Mouse (Mus musculus): Measurements from ENCODE around the gene Gm11168. TPM values are rescaled to one million over a fixed set of nuclear protein-coding genes. Genes with fewer than 3 reads are reported as not detected.
"Not testable (repeated sequence)": the region's sequence is repeated elsewhere in the genome, so short reads cannot be mapped to it uniquely, and the experiment has no call there.

Gene Gm11168
- polyA plus RNA-seq, 1 experiment from 2014 or later: not detected

DNA sequence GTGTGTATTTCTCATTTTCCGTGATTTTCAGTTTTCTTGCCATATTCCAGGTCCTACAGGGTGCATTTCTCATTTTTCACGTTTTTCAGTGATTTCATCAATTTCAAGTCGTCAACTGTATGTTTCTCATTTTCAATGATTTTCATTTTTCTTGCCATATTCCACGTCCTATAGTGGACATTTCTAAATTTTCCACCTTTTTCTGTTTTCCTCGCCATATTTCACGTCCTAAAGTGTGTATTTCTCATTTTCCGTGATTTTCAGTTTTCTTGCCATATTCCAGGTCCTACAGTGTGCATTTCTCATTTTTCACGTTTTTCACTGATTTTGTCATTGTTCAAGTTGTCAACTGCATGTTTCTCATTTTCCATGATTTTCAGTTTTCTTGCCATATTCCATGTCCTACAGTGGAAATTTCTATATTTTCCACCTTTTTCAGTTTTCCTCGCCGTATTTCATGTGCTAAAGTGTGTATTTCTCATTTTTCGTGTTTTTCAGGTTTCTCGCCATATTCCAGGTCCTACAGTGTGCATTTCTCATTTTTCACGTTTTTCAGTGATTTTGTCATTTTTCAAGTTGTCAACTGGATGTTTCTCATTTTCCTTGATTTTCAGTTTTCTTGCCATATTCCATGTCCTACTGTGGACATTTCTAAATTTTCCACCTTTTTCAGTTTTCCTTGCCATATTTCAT, 19.3 kb downstream of the Gm11168 start:
- H3K9me3 ChIP-seq (replicated peaks; ENCODE audit: control insufficient read depth, low read length); H3K4me1 ChIP-seq (ENCODE audit: control insufficient read depth, insufficient read depth, low read length); H3K4me3 ChIP-seq (ENCODE audit: low read depth, low read length); ATAC-seq (replicated peaks; ENCODE audit: insufficient number of reproducible peaks, low FRiP score, low TSS enrichment, low read depth); H3K36me3 ChIP-seq (replicated peaks; ENCODE audit: control insufficient read depth, insufficient read depth, low read depth, low read length); H3K27me3 ChIP-seq (ENCODE audit: control insufficient read depth, insufficient read depth, low read length); H3K27ac ChIP-seq (replicated peaks; ENCODE audit: low read depth, low read length); H3K9ac ChIP-seq (replicated peaks; ENCODE audit: low read length); H3K4me2 ChIP-seq (ENCODE audit: low read depth, low read length): not testable (repeated sequence)
- WGBS: 67% methylated on average over 9 of the region's 13 CpGs
- DNase-seq (ENCODE audit: low spot score): peak; percentile 1

DNA sequence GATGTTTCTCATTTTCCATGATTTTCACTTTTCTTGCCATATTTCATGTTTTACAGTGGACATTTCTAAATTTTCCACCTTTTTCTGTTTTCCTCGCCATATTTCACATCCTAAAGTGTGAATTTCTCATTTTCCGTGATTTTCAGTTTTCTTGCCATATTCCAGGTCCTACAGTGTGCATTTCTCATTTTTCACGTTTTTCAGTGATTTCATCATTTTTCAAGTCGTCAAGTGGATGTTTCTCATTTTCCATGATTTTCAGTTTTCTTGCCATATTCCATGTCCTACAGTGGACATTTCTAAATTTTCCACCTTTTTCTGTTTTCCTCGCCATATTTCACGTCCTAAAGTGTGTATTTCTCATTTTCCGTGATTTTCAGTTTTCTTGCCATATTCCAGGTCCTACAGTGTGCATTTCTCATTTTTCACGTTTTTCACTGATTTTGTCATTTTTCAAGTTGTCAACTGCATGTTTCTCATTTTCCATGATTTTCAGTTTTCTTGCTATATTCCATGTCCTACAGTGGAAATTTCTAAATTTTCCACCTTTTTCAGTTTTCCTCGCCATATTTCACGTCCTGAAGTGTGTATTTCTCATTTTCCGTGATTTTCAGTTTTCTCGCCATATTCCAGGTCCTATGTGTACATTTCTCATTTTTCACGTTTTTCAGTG, 20.3 kb downstream of the Gm11168 start, which contains the start of gene Gm10718:
Gm10718 (plus strand) TSS at position 236 of the 673 bp plus-strand sequence.
- H3K4me1 ChIP-seq (ENCODE audit: control insufficient read depth, insufficient read depth, low read length); H3K36me3 ChIP-seq (replicated peaks; ENCODE audit: control insufficient read depth, insufficient read depth, low read depth, low read length); DNase-seq (ENCODE audit: low spot score); H3K27ac ChIP-seq (replicated peaks; ENCODE audit: low read depth, low read length); H3K27me3 ChIP-seq (ENCODE audit: control insufficient read depth, insufficient read depth, low read length); ATAC-seq (replicated peaks; ENCODE audit: insufficient number of reproducible peaks, low FRiP score, low TSS enrichment, low read depth); H3K4me3 ChIP-seq (ENCODE audit: low read depth, low read length); H3K9ac ChIP-seq (replicated peaks; ENCODE audit: low read length); H3K9me3 ChIP-seq (replicated peaks; ENCODE audit: control insufficient read depth, low read length); H3K4me2 ChIP-seq (ENCODE audit: low read depth, low read length): not testable (repeated sequence)
- WGBS: 69% methylated on average over 9 of the region's 13 CpGs

DNA sequence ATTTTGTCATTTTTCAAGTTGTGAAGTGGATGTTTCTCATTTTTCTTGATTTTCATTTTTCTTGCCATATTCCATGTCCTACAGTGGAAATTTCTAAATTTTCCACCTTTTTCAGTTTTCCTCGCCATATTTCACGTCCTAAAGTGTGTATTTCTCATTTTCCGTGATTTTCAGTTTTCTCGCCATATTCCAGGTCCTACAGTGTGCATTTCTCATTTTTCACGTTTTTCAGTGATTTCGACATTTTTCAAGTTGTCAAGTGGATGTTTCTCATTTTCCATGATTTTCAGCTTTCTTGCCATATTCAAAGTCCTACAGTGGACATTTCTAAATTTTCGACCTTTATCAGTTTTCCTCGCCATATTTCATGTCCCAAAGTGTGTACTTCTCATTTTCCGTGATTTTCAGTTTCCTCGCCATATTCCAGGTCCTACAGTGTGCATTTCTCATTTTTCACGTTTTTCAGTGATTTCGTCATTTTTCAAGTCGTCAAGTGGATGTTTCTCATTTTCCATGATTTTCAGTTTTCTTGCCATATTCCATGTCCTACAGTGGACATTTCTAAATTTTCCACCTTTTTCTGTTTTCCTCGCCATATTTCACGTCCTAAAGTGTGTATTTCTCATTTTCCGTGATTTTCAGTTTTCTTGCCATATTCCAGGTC, 21.0 kb downstream of the Gm11168 start:
- not testable (repeated sequence) for ATAC-seq (replicated peaks; ENCODE audit: insufficient number of reproducible peaks, low FRiP score, low TSS enrichment, low read depth); H3K9me3 ChIP-seq (replicated peaks; ENCODE audit: control insufficient read depth, low read length); H3K9ac ChIP-seq (replicated peaks; ENCODE audit: low read length); H3K27me3 ChIP-seq (ENCODE audit: control insufficient read depth, insufficient read depth, low read length); H3K4me1 ChIP-seq (ENCODE audit: control insufficient read depth, insufficient read depth, low read length); H3K4me2 ChIP-seq (ENCODE audit: low read depth, low read length); H3K36me3 ChIP-seq (replicated peaks; ENCODE audit: control insufficient read depth, insufficient read depth, low read depth, low read length); H3K27ac ChIP-seq (replicated peaks; ENCODE audit: low read depth, low read length); DNase-seq (ENCODE audit: low spot score); H3K4me3 ChIP-seq (ENCODE audit: low read depth, low read length)
- WGBS: 62% methylated on average over 14 of the region's 16 CpGs

DNA sequence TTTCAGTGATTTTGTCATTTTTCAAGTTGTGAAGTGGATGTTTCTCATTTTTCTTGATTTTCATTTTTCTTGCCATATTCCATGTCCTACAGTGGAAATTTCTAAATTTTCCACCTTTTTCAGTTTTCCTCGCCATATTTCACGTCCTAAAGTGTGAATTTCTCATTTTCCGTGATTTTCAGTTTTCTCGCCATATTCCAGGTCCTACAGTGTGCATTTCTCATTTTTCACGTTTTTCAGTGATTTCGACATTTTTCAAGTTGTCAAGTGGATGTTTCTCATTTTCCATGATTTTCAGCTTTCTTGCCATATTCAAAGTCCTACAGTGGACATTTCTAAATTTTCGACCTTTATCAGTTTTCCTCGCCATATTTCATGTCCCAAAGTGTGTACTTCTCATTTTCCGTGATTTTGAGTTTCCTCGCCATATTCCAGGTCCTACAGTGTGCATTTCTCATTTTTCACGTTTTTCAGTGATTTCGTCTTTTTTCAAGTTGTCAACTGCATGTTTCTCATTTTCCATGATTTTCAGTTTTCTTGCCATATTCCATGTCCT, 21.8 kb downstream of the Gm11168 start, which contains the start of gene Gm10717:
Gm10717 (plus strand) TSS at position 506 of the 556 bp plus-strand sequence.
- not testable (repeated sequence) for H3K9me3 ChIP-seq (replicated peaks; ENCODE audit: control insufficient read depth, low read length)

DNA sequence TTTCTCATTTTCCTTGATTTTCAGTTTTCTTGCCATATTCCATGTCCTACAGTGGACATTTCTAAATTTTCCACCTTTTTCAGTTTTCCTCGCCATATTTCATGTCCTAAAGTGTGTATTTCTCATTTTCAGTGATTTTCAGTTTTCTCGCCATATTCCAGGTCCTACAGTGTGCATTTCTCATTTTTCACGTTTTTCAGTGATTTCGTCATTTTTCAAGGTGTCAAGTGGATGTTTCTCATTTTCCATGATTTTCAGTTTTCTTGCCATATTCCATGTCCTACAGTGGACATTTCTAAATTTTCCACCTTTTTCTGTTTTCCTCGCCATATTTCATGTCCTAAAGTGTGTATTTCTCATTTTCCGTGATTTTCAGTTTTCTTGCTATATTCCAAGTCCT, 22.5 kb downstream of the Gm11168 start:
- H3K4me1 ChIP-seq (ENCODE audit: control insufficient read depth, insufficient read depth, low read length); H3K27me3 ChIP-seq (ENCODE audit: control insufficient read depth, insufficient read depth, low read length); H3K27ac ChIP-seq (replicated peaks; ENCODE audit: low read depth, low read length); H3K9ac ChIP-seq (replicated peaks; ENCODE audit: low read length); H3K4me3 ChIP-seq (ENCODE audit: low read depth, low read length); H3K9me3 ChIP-seq (replicated peaks; ENCODE audit: control insufficient read depth, low read length); H3K4me2 ChIP-seq (ENCODE audit: low read depth, low read length); H3K36me3 ChIP-seq (replicated peaks; ENCODE audit: control insufficient read depth, insufficient read depth, low read depth, low read length); ATAC-seq (replicated peaks; ENCODE audit: insufficient number of reproducible peaks, low FRiP score, low TSS enrichment, low read depth); DNase-seq (ENCODE audit: low spot score): not testable (repeated sequence)
- 65% methylated on average over 4 of the region's 6 CpGs for WGBS

More for the DNA sequence above, 21.8 kb downstream of the Gm11168 start, which contains the start of gene Gm10717:
- H3K4me1 ChIP-seq (ENCODE audit: control insufficient read depth, insufficient read depth, low read length); H3K4me2 ChIP-seq (ENCODE audit: low read depth, low read length); H3K9ac ChIP-seq (replicated peaks; ENCODE audit: low read length); H3K27me3 ChIP-seq (ENCODE audit: control insufficient read depth, insufficient read depth, low read length); H3K27ac ChIP-seq (replicated peaks; ENCODE audit: low read depth, low read length); DNase-seq (ENCODE audit: low spot score); H3K36me3 ChIP-seq (replicated peaks; ENCODE audit: control insufficient read depth, insufficient read depth, low read depth, low read length); H3K4me3 ChIP-seq (ENCODE audit: low read depth, low read length); ATAC-seq (replicated peaks; ENCODE audit: insufficient number of reproducible peaks, low FRiP score, low TSS enrichment, low read depth): not testable (repeated sequence)
- whole genome bisulfite sequencing: 72% methylated on average over 12 of the region's 12 CpGs

DNA sequence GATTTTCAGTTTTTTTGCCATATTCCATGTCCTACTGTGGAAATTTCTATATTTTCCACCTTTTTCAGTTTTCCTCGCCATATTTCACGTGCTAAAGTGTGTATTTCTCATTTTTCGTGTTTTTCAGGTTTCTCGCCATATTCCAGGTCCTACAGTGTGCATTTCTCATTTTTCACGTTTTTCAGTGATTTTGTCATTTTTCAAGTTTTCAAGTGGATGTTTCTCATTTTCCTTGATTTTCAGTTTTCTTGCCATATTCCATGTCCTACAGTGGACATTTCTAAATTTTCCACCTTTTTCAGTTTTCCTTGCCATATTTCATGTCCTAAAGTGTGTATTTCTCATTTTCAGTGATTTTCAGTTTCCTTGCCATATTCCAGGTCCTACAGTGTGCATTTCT, 23.0 kb downstream of the Gm11168 start:
- H3K4me2 ChIP-seq (ENCODE audit: low read depth, low read length); H3K4me3 ChIP-seq (ENCODE audit: low read depth, low read length); H3K9me3 ChIP-seq (replicated peaks; ENCODE audit: control insufficient read depth, low read length); H3K27me3 ChIP-seq (ENCODE audit: control insufficient read depth, insufficient read depth, low read length); H3K27ac ChIP-seq (replicated peaks; ENCODE audit: low read depth, low read length); H3K4me1 ChIP-seq (ENCODE audit: control insufficient read depth, insufficient read depth, low read length); DNase-seq (ENCODE audit: low spot score); H3K9ac ChIP-seq (replicated peaks; ENCODE audit: low read length); ATAC-seq (replicated peaks; ENCODE audit: insufficient number of reproducible peaks, low FRiP score, low TSS enrichment, low read depth); H3K36me3 ChIP-seq (replicated peaks; ENCODE audit: control insufficient read depth, insufficient read depth, low read depth, low read length): not testable (repeated sequence)
- 72% methylated on average over 5 of the region's 5 CpGs for WGBS

DNA sequence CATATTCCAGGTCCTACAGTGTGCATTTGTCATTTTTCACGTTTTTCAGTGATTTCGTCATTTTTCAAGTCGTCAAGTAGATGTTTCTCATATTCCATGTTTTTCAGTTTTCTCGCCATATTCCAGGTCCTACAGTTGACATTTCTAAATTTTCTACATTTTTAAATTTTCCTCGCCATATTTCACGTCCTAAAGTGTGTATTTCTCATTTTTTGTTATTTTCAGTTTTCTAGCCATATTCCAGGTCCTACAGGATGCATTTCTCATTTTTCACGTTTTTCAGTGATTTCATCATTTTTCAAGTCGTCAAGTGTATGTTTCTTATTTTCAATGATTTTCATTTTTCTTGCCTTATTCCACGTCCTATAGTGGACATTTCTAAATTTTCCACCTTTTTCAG, 23.6 kb downstream of the Gm11168 start:
- not testable (repeated sequence) for DNase-seq (ENCODE audit: low spot score); H3K9ac ChIP-seq (replicated peaks; ENCODE audit: low read length); H3K36me3 ChIP-seq (replicated peaks; ENCODE audit: control insufficient read depth, insufficient read depth, low read depth, low read length); H3K4me2 ChIP-seq (ENCODE audit: low read depth, low read length); H3K9me3 ChIP-seq (replicated peaks; ENCODE audit: control insufficient read depth, low read length); H3K27me3 ChIP-seq (ENCODE audit: control insufficient read depth, insufficient read depth, low read length); H3K4me3 ChIP-seq (ENCODE audit: low read depth, low read length); H3K4me1 ChIP-seq (ENCODE audit: control insufficient read depth, insufficient read depth, low read length); ATAC-seq (replicated peaks; ENCODE audit: insufficient number of reproducible peaks, low FRiP score, low TSS enrichment, low read depth); H3K27ac ChIP-seq (replicated peaks; ENCODE audit: low read depth, low read length)
- WGBS: 68% methylated on average over 9 of the region's 9 CpGs
